Mouse (Mus musculus) midbrain, postnatal 0 days (tissue): ENCODE data around the gene Rb1. TPM values are rescaled to one million over a fixed set of nuclear protein-coding genes. Genes with fewer than 3 reads are reported as not detected.

ENCODE experiments used
- ATAC-seq: fragments of 200-750 bp; cut with Nextera tagmentation; 2 replicates; pipeline ENCODE4 v1.8.0; 2017; ENCODE audit warnings: moderate number of reproducible peaks, mild to moderate bottlenecking, moderate TSS enrichment, moderate library complexity; ENCODE audit not compliant: low FRiP score
- DNase-seq: peaks from one replicate; pipeline ENCODE4 v3.0.0-alpha.2; 2015; ENCODE audit warnings: low spot score
- H3K27ac ChIP-seq: fragments of 300-500 bp; sonication (generic); 2 replicates; pipeline ENCODE4 v1.5.1; 2014; ENCODE audit warnings: low read depth, mild to moderate bottlenecking, low read length, mixed read lengths
- H3K27me3 ChIP-seq: fragments of 300-500 bp; sonication (generic); 2 replicates; pipeline ENCODE4 v1.6.1; 2014; ENCODE audit warnings: low read length, control low read depth, mixed read lengths; ENCODE audit not compliant: insufficient read depth
- H3K36me3 ChIP-seq: fragments of 300-500 bp; sonication (generic); 2 replicates; pipeline ENCODE4 v1.6.1; 2014; ENCODE audit warnings: low read length, control low read depth, mixed read lengths; ENCODE audit not compliant: insufficient read depth
- H3K4me1 ChIP-seq: fragments of 300-500 bp; sonication (generic); 2 replicates; pipeline ENCODE4 v1.6.1; 2014; ENCODE audit warnings: mild to moderate bottlenecking, control low read depth, antibody characterized with exemption, low read length, mixed read lengths; ENCODE audit not compliant: insufficient read depth
- H3K4me2 ChIP-seq: fragments of 300-500 bp; sonication (generic); 2 replicates; pipeline ENCODE4 v1.6.1; 2014; ENCODE audit warnings: low read depth, mild to moderate bottlenecking, low read length, mixed read lengths; ENCODE audit not compliant: poor library complexity, severe bottlenecking
- H3K4me3 ChIP-seq: fragments of 300-500 bp; sonication (generic); 2 replicates; pipeline ENCODE4 v1.5.1; 2014; ENCODE audit warnings: low read depth, mild to moderate bottlenecking, low read length, moderate library complexity
- H3K9ac ChIP-seq: fragments of 300-500 bp; sonication (generic); replicated peaks from 2 replicates; pipeline ENCODE4 v1.6.1; 2014; ENCODE audit warnings: mild to moderate bottlenecking, low read length, moderate library complexity, mixed read lengths; ENCODE audit not compliant: poor library complexity, severe bottlenecking
- H3K9me3 ChIP-seq: fragments of 300-500 bp; sonication (generic); 2 replicates; pipeline ENCODE4 v1.6.1; 2016; ENCODE audit warnings: low read length, control low read depth
- CTCF ChIP-seq: IDR thresholded peaks from 2 replicates; pipeline ENCODE4 v1.5.1; 2016; ENCODE audit warnings: antibody characterized with exemption, mild to moderate bottlenecking
- WGBS: fragments of 180-500 bp; shearing (Covaris S2); extraction: QIAGEN DNeasy Blood & Tissue Kit; methylation state at CpG from one replicate; pipeline ENCODE4 v1.1.7; 2014; 5-methylcytosine and 5-hydroxymethylcytosine counted together
- polyA plus RNA-seq: library from polyadenylated mRNA; unstranded; fragments of >200 nt; fragmentation: Nextera tagmentation; extraction: Ambion mirVana; gene quantifications from 2 replicates; pipeline ENCODE4 v1.2.1, GENCODE M21; 2015
- total RNA-seq: library from RNA; depleted of rRNA; stranded (reverse); fragments of >200 nt; gene quantifications from 2 replicates; pipeline ENCODE4 v1.2.3, GENCODE M21; 2014

Rb1 gene
- total and polyA plus RNA-seq, 2 experiments from 2014 or later = 17.3 to 32.7 TPM

DNA sequence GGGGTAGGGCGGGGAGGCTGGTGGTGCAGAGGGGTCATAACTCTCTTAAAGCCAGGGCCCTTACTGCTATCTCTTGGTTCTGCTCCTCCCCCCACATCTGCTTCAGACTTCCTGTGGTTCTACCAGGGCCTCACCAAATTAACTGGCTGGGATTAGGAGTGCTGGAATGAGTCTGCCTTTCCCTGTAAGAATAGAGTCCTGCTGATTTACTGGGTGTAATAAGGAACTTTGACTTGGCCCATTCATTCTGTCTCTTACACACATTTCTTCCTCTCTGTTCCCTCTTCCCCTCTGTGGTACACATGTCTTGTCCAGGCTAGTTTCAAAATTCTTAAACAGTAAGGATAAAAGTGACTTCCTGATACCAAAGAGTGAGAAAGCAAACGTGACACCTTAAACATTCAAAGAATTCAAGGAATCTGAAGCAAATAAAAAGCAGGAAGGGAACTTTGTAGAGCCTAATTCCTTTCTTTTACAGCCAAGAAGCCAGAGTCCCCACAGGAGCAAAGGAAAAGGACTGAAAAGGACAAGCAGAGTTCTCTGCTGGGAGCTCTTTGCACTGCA is 91.1 kb downstream of the Rb1 start:
- 32% methylated on average over 2 of the region's 2 CpGs for WGBS
- no peaks in the 10 kb centered on the region for H3K27me3 ChIP-seq
- no peak overlapping the region for H3K4me2 ChIP-seq
- H3K36me3 ChIP-seq = no peaks in the 10 kb centered on the region
- H3K9me3 ChIP-seq = no peaks in the 10 kb centered on the region
- 0 out of 2 replicates have a peak overlapping the region, but pooled peaks have one; percentile 18 for H3K27ac ChIP-seq
- DNase-seq = no peak
- no peak for ATAC-seq
- peaks cover 3% of the 10 kb centered on the region; the same call in 1 of the 2 replicates for H3K4me1 ChIP-seq
- no peak overlapping the region for H3K9ac ChIP-seq
- no peak for TF ChIP-seq CTCF
- H3K4me3 ChIP-seq = no peak overlapping the region

GRCm38 (mm10) chr14:73231286-73231982 is 94.2 kb downstream of the Rb1 start:
- Histone ChIP-seq H3K4me1 (no peaks in the 10 kb centered on the region), H3K27ac (no peak overlapping the region), H3K4me2 (no peak overlapping the region), H3K4me3 (no peak overlapping the region), H3K36me3 (no peaks in the 10 kb centered on the region), H3K9me3 (no peaks in the 10 kb centered on the region), H3K9ac (no peak overlapping the region), H3K27me3 (no peaks in the 10 kb centered on the region)
- no peak for DNase-seq
- ATAC-seq = no peak
- WGBS = 33% methylated on average over 5 of the region's 5 CpGs
- TF ChIP-seq CTCF = no peak

GRCm38 (mm10) chr14:73226849-73227248 is 98.8 kb downstream of the Rb1 start:
- Histone ChIP-seq H3K9me3 (no peaks in the 10 kb centered on the region), H3K9ac (no peak overlapping the region), H3K4me3 (no peak overlapping the region), H3K4me2 (no peak overlapping the region), H3K27me3 (no peaks in the 10 kb centered on the region), H3K36me3 (no peaks in the 10 kb centered on the region), H3K4me1 (no peaks in the 10 kb centered on the region), H3K27ac (no peak overlapping the region)
- no peak for ATAC-seq
- TF ChIP-seq CTCF = no peak
- no peak for DNase-seq
- 15% methylated on average over 1 of the region's 1 CpGs for WGBS

GRCm38 (mm10) chr14:73226346-73226745 is 99.3 kb downstream of the Rb1 start:
- no peak for TF ChIP-seq CTCF
- H3K27me3 ChIP-seq = no peaks in the 10 kb centered on the region
- 52% methylated on average over 3 of the region's 3 CpGs for whole genome bisulfite sequencing
- H3K4me1 ChIP-seq = no peaks in the 10 kb centered on the region
- no peak overlapping the region for H3K4me3 ChIP-seq
- no peak overlapping the region for H3K9ac ChIP-seq
- DNase-seq (peak; percentile 58), ATAC-seq (no peak)
- no peak overlapping the region for H3K27ac ChIP-seq
- no peaks in the 10 kb centered on the region for H3K36me3 ChIP-seq
- no peaks in the 10 kb centered on the region for H3K9me3 ChIP-seq
- H3K4me2 ChIP-seq = no peak overlapping the region

- H3K27me3 ChIP-seq = no peaks in the 10 kb centered on the region
- H3K36me3 ChIP-seq = no peaks in the 10 kb centered on the region
- H3K27ac ChIP-seq = no peak overlapping the region
- no peaks in the 10 kb centered on the region for H3K9me3 ChIP-seq
- ATAC-seq (no peak), DNase-seq (no peak)
- H3K4me3 ChIP-seq = no peak overlapping the region
- H3K4me1 ChIP-seq = no peaks in the 10 kb centered on the region
- no peak overlapping the region for H3K9ac ChIP-seq
- no peak for TF ChIP-seq CTCF
- 89% methylated on average over 9 of the region's 9 CpGs for WGBS
- H3K4me2 ChIP-seq = no peak overlapping the region
These were observed 103.2 kb downstream of the Rb1 start for GRCm38 (mm10) chr14:73222316-73222970.

- ATAC-seq = no peak
- H3K4me2 ChIP-seq = no peak overlapping the region
- H3K4me1 ChIP-seq = no peaks in the 10 kb centered on the region
- H3K27me3 ChIP-seq = no peaks in the 10 kb centered on the region
- no peaks in the 10 kb centered on the region for H3K9me3 ChIP-seq
- H3K36me3 ChIP-seq = 0 out of 2 replicates have a peak, but pooled peaks cover 4% of the 10 kb centered on the region
- no peak overlapping the region for H3K9ac ChIP-seq
- TF ChIP-seq CTCF = no peak
- 88% methylated on average over 1 of the region's 1 CpGs for WGBS
- peak; percentile 19 for DNase-seq
- no peak overlapping the region for H3K27ac ChIP-seq
- H3K4me3 ChIP-seq = no peak overlapping the region
These were observed 108.6 kb downstream of the Rb1 start for GRCm38 (mm10) chr14:73217062-73217461.
